34 mouse cellular contexts compared by ENCODE assay signal in the genomic region with DNA sequence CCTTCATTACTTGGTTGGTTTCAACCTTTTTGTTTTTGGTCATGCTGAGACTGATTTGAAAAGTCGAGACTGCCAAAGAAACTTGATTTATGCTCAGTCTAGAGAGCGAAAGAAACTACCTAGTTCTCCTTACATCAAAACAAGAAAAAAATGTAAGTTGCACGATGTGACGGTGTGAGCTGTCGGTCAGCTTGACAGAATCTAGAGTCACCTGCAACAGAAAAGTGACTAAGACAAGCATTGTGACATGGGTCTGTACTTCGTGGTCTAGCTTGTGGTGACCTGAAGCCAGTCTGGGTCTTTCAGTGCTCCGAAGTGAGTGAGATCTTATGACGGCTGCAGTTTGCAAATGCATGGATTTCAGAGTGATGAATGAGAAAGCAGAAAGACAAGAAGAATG. TPM values are rescaled to one million over a fixed set of nuclear protein-coding genes. Genes with fewer than 3 reads are reported as not detected.
"Had no signal": no experiment of that assay in that cellular context is flagged by ENCODE, and none has a peak within 500 bp of the region (broad histone marks: within the 10 kb centered on the region; RNA-seq: fewer than 3 reads in every experiment).

No protein-coding gene starts in this region.

- H3K27ac ChIP-seq: embryonic facial prominence, embryonic 10.5 days; embryonic facial prominence, embryonic 12.5 days; embryonic facial prominence, embryonic 13.5 days; embryonic facial prominence, embryonic 15.5 days; forebrain, embryonic 10.5 days; forebrain, embryonic 12.5 days; forebrain, embryonic 13.5 days; forebrain, embryonic 15.5 days; gastrocnemius, adult 2 months; heart, adult 2 months; heart, embryonic 10.5 days had no signal

- H3K4me1 ChIP-seq: embryonic facial prominence, embryonic 10.5 days; embryonic facial prominence, embryonic 12.5 days; embryonic facial prominence, embryonic 13.5 days; embryonic facial prominence, embryonic 15.5 days; forebrain, embryonic 10.5 days; forebrain, embryonic 12.5 days; forebrain, embryonic 13.5 days; forebrain, embryonic 15.5 days; heart, embryonic 10.5 days had no signal

- H3K9ac ChIP-seq: embryonic facial prominence, embryonic 12.5 days; embryonic facial prominence, embryonic 13.5 days; embryonic facial prominence, embryonic 15.5 days; forebrain, embryonic 12.5 days; forebrain, embryonic 13.5 days; forebrain, embryonic 15.5 days; forebrain, postnatal 0 days had no signal

- H3K4me3 ChIP-seq: embryonic facial prominence, embryonic 10.5 days; embryonic facial prominence, embryonic 12.5 days; embryonic facial prominence, embryonic 13.5 days; embryonic facial prominence, embryonic 15.5 days; erythroblast, embryonic 14.5 days; forebrain, embryonic 10.5 days; forebrain, embryonic 12.5 days; forebrain, embryonic 13.5 days; forebrain, embryonic 15.5 days; gastrocnemius, adult 2 months; heart, adult 2 months; heart, embryonic 10.5 days had no signal

- H3K9me3 ChIP-seq: embryonic facial prominence, embryonic 10.5 days; embryonic facial prominence, embryonic 12.5 days; embryonic facial prominence, embryonic 13.5 days; embryonic facial prominence, embryonic 15.5 days; forebrain, embryonic 10.5 days; forebrain, embryonic 12.5 days; forebrain, embryonic 13.5 days; forebrain, embryonic 15.5 days; heart, embryonic 10.5 days had no signal

- H3K36me3 ChIP-seq: embryonic facial prominence, embryonic 10.5 days; embryonic facial prominence, embryonic 12.5 days; embryonic facial prominence, embryonic 13.5 days; embryonic facial prominence, embryonic 15.5 days; forebrain, embryonic 10.5 days; forebrain, embryonic 12.5 days; forebrain, embryonic 15.5 days; heart, embryonic 10.5 days had no signal

- H3K4me2 ChIP-seq: embryonic facial prominence, embryonic 12.5 days; embryonic facial prominence, embryonic 13.5 days; embryonic facial prominence, embryonic 15.5 days; forebrain, embryonic 12.5 days; forebrain, embryonic 13.5 days; forebrain, embryonic 15.5 days had no signal

- DNase-seq: cerebellum, adult 8-10 months; cerebellum, adult 9-10 months; cerebellum, adult 9-11 months; cerebellum, postnatal 10 days; cerebellum, postnatal 14 days; cerebellum, postnatal 25 days; cerebellum, postnatal 36 days; embryo, embryonic 11 days; forebrain, postnatal 0 days; gastrocnemius, adult 2 months; gastrocnemius, postnatal 10 days; gastrocnemius, postnatal 14 days; gastrocnemius, postnatal 25 days; gastrocnemius, postnatal 36 days; heart, adult 18-20 months; heart, adult 2 months had no signal

- H3K27me3 ChIP-seq: embryonic facial prominence, embryonic 12.5 days; embryonic facial prominence, embryonic 13.5 days; embryonic facial prominence, embryonic 15.5 days; forebrain, embryonic 12.5 days; forebrain, embryonic 13.5 days; forebrain, embryonic 15.5 days had no signal

RNA-seq across cellular contexts. Expression of a gene that starts 32.3 kb away (rescaled TPM):
- total RNA-seq: common myeloid progenitor, adult 5-6 weeks; forebrain, postnatal 0 days; gastrocnemius, adult 18-20 months; gastrocnemius, postnatal 36 days; gastrocnemius, postnatal 4 days; heart, adult 18-20 months; heart, adult 2 months; heart, adult 8-10 months had no signal
- polyA plus RNA-seq: cortical plate, adult 2 months; embryonic facial prominence, embryonic 10.5 days; embryonic facial prominence, embryonic 12.5 days; embryonic facial prominence, embryonic 13.5 days; erythroblast, embryonic 14.5 days; forebrain, embryonic 10.5 days; forebrain, embryonic 11.5 days; forebrain, embryonic 12.5 days; forebrain, embryonic 13.5 days; forebrain, embryonic 14.5 days; forebrain, embryonic 15.5 days; forebrain, embryonic 16.5 days; forebrain, postnatal 0 days; heart, adult 2 months had no signal
